Mouse (Mus musculus) embryonic facial prominence, embryonic 13.5 days (tissue): ENCODE measurements at regions not wholly inside any gene's neighbourhood (a gene's known extent, or its start where the extent isn't known, plus 50 kb on each side); places are given as distances from the start of the nearest gene placed in this dataset.
A peak's percentile ranks its signal among the peaks of the same experiment; 100 is the strongest.

Experiments
- ATAC-seq: fragments of 200-750 bp; cut with Nextera tagmentation; 2 replicates; pipeline ENCODE4 v1.8.0; 2017; ENCODE audit warnings: low read depth; ENCODE audit not compliant: insufficient number of reproducible peaks, insufficient read depth, low FRiP score, low TSS enrichment
- H3K27ac ChIP-seq: fragments of 300-500 bp; sonication (generic); 2 replicates; pipeline ENCODE4 v1.5.1; 2015; ENCODE audit warnings: moderate library complexity, mild to moderate bottlenecking, inconsistent platforms
- H3K27me3 ChIP-seq: fragments of 300-500 bp; sonication (generic); 2 replicates; pipeline ENCODE4 v1.6.1; 2015; ENCODE audit warnings: mild to moderate bottlenecking, inconsistent platforms
- H3K36me3 ChIP-seq: fragments of 300-500 bp; sonication (generic); 2 replicates; pipeline ENCODE4 v1.6.1; 2015; ENCODE audit warnings: mild to moderate bottlenecking, inconsistent platforms
- H3K4me1 ChIP-seq: fragments of 300-500 bp; sonication (generic); 2 replicates; pipeline ENCODE4 v1.6.1; 2015; ENCODE audit warnings: inconsistent platforms
- H3K4me2 ChIP-seq: fragments of 300-500 bp; sonication (generic); 2 replicates; pipeline ENCODE4 v1.6.1; 2015; ENCODE audit warnings: moderate library complexity, mild to moderate bottlenecking, inconsistent platforms
- H3K4me3 ChIP-seq: fragments of 300-500 bp; sonication (generic); 2 replicates; pipeline ENCODE4 v1.5.1; 2015; ENCODE audit warnings: mild to moderate bottlenecking, inconsistent platforms
- H3K9ac ChIP-seq: fragments of 300-500 bp; sonication (generic); 2 replicates; pipeline ENCODE4 v1.6.1; 2015; ENCODE audit warnings: mild to moderate bottlenecking, inconsistent platforms
- H3K9me3 ChIP-seq: fragments of 300-500 bp; sonication (generic); 2 replicates; pipeline ENCODE4 v1.6.1; 2016; ENCODE audit warnings: inconsistent platforms
- WGBS: fragments of 180-500 bp; shearing (Covaris S2); methylation state at CpG from one replicate; pipeline ENCODE4 v1.1.7; 2015; ENCODE audit warnings: mixed read lengths; 5-methylcytosine and 5-hydroxymethylcytosine counted together

GRCm38 (mm10) chr1:75905699-75906470, 359.8 kb downstream of the Slc4a3 start:
- Histone ChIP-seq H3K27me3 (no peaks in the 10 kb centered on the region), H3K4me1 (peaks cover 15% of the 10 kb centered on the region; the same call in 1 of the 2 replicates), H3K4me3 (no peak overlapping the region), H3K9me3 (no peaks in the 10 kb centered on the region), H3K27ac (no peak overlapping the region), H3K36me3 (no peaks in the 10 kb centered on the region), H3K4me2 (no peak overlapping the region), H3K9ac (no peak overlapping the region)
- WGBS = 74% methylated on average over 9 of the region's 9 CpGs
- ATAC-seq = no peak

DNA sequence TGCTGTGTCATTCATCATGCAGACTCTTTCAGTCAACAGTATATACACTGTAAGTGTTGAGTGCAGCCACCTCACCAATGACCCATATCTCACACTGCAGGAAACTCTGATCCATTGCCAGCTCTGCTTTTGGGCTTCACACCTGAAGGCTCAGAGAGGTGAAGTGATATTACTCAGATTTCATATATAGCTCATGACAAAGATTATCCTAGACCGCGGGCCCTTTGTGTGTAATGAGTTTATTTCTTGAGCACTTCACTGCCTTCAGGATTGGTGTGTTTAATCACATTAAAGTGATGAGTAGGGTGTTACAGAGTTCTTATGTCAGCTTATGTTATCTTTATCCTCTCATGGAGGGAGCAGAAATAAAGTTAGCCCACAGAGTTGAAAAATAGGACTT, 369.2 kb downstream of the Slc4a3 start:
- peaks cover 36% of the 10 kb centered on the region for H3K4me1 ChIP-seq
- H3K27ac ChIP-seq = no peak overlapping the region
- H3K4me2 ChIP-seq = no peak overlapping the region
- no peaks in the 10 kb centered on the region for H3K36me3 ChIP-seq
- no peaks in the 10 kb centered on the region for H3K9me3 ChIP-seq
- no peaks in the 10 kb centered on the region for H3K27me3 ChIP-seq
- no peak overlapping the region for H3K9ac ChIP-seq
- H3K4me3 ChIP-seq = no peak overlapping the region
- no peak for ATAC-seq
- 92% methylated on average over 2 of the region's 2 CpGs for WGBS

DNA sequence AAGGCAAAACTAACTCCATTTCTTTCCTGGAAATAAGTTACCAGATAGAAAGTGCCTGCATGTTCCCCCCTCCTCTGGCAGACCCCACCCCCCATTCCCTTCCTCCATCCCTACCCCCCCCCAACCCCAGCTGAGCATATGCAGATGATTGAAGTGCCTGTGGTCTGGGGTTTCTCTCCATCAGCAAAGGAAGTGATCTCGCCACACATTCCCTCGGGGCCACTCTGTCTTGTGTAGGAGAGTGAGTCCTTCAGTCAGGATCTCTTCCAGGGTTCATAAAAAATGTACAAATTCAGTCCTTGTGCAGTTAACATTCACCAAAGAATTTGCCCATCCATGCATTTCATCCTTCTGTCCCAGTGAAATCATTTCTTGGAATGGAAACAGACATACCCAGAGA, 370.1 kb downstream of the Slc4a3 start:
- H3K9me3 ChIP-seq = no peaks in the 10 kb centered on the region
- H3K36me3 ChIP-seq = no peaks in the 10 kb centered on the region
- H3K27ac ChIP-seq = no peak overlapping the region
- WGBS = 14% methylated on average over 2 of the region's 2 CpGs
- H3K4me2 ChIP-seq = no peak overlapping the region
- H3K4me1 ChIP-seq = peaks cover 33% of the 10 kb centered on the region
- ATAC-seq = no peak
- H3K27me3 ChIP-seq = no peaks in the 10 kb centered on the region
- no peak overlapping the region for H3K4me3 ChIP-seq
- no peak overlapping the region for H3K9ac ChIP-seq

DNA sequence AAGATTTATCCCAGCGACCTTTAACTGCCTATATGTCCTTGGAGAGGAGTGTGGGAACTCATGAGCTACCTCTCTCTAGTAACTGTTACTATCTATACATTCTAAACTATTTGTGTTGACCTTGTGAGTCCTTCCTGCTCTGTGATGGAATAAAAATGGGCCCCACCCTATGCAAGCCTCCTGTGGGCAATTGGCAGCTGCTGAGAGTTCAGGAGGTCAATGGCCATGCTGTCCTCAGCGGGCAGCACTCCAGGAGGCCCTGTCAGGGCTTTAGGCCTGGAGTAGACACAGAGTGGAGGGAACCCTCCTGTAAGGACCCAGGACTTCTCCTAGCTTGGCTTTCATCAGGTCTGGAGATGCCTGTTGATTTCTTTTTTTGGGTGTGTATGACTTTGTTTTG, 373.1 kb downstream of the Slc4a3 start:
- Histone ChIP-seq H3K9me3 (no peaks in the 10 kb centered on the region), H3K4me1 (peaks cover 24% of the 10 kb centered on the region), H3K36me3 (no peaks in the 10 kb centered on the region), H3K4me2 (no peak overlapping the region), H3K9ac (no peak overlapping the region), H3K27me3 (no peaks in the 10 kb centered on the region), H3K4me3 (no peak overlapping the region), H3K27ac (no peak overlapping the region)
- 70% methylated on average over 2 of the region's 2 CpGs for WGBS
- no peak for ATAC-seq

DNA sequence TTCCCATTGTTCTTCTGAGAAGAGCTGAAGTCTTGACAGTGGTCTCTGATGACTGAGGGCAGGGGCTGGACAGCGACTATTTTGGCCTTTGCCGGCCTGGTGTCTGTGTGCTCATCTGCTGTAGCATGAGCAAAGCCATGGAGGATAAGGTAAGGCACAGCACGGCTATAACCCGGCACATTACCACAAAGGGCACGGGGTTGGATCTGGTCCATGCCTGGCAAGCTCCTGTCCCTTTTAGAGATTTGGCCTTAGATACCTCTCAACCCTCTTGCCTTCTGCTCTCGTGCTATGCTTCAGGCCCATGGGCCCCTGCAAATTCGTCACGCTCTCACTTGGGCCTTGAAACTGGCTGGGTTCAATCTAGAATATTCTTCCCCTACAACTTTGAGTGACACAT, 379.0 kb downstream of the Slc4a3 start:
- Histone ChIP-seq H3K9ac (no peak overlapping the region), H3K4me1 (peaks cover 18% of the 10 kb centered on the region), H3K9me3 (no peaks in the 10 kb centered on the region), H3K36me3 (no peaks in the 10 kb centered on the region), H3K27me3 (no peaks in the 10 kb centered on the region; the same call in 1 of the 2 replicates), H3K4me2 (no peak overlapping the region), H3K27ac (no peak overlapping the region), H3K4me3 (no peak overlapping the region)
- WGBS = 74% methylated on average over 8 of the region's 8 CpGs
- no peak for ATAC-seq

- Histone ChIP-seq H3K9me3 (no peaks in the 10 kb centered on the region), H3K36me3 (no peaks in the 10 kb centered on the region), H3K4me1 (peaks cover 19% of the 10 kb centered on the region), H3K4me2 (peak overlapping the region; percentile 30; the same call in 1 of the 2 replicates), H3K27me3 (no peaks in the 10 kb centered on the region; the same call in 1 of the 2 replicates), H3K4me3 (no peak overlapping the region), H3K9ac (no peak overlapping the region), H3K27ac (peak overlapping the region; percentile 66; the same call in 1 of the 2 replicates)
- ATAC-seq = peak; percentile 69
- 8% methylated on average over 9 of the region's 9 CpGs for WGBS
Observed at GRCm38 (mm10) chr1:75925802-75926201, 379.7 kb downstream of the Slc4a3 start.

DNA sequence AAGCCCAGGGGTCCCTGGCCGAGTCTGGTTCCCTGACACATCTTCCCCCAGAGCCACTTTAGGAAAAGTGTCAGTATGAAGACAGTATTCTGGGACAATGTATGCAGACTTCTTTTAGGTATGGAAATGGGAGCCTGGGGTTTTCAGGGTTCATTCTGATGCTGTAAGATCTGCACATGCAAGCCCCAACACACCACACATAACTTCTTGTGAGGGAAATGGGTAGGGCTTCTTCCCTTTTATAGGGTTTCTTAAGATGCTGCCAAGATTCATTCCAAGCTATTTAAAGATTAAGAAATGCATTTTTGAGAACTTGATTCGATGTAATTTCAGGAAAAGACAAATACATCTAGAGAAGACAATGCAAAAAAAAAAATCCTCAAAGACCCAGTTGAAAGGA, 385.8 kb downstream of the Slc4a3 start:
- H3K4me1 ChIP-seq = peaks cover 33% of the 10 kb centered on the region
- H3K4me2 ChIP-seq = no peak overlapping the region
- no peak for ATAC-seq
- no peak overlapping the region for H3K9ac ChIP-seq
- 32% methylated on average over 2 of the region's 2 CpGs for WGBS
- H3K36me3 ChIP-seq = no peaks in the 10 kb centered on the region
- no peaks in the 10 kb centered on the region for H3K9me3 ChIP-seq
- peak overlapping the region; percentile 62 for H3K27ac ChIP-seq
- no peaks in the 10 kb centered on the region for H3K27me3 ChIP-seq
- no peak overlapping the region for H3K4me3 ChIP-seq

DNA sequence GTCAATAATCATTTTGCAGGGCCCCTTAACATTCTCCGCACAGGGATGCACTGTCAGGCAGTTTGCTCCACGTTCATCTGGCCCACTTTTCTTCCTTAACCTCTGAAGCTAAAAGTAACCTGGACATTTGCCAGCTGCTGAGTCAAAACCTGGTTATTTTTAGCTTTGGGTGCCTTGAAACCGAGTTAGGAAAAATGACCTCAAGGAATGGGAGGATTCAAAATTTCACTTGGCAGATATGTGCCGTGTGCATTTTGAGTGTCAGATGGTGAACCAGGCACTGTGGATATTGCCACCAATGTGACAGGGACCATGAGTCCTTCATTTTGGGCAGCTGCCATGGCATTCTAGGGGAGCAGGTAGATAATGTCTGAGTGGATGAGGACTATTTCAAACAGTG, 387.8 kb downstream of the Slc4a3 start:
- no peaks in the 10 kb centered on the region for H3K36me3 ChIP-seq
- H3K27me3 ChIP-seq = no peaks in the 10 kb centered on the region
- peaks cover 40% of the 10 kb centered on the region for H3K4me1 ChIP-seq
- no peaks in the 10 kb centered on the region for H3K9me3 ChIP-seq
- H3K4me2 ChIP-seq = no peak overlapping the region
- 22% methylated on average over 4 of the region's 4 CpGs for WGBS
- H3K9ac ChIP-seq = no peak overlapping the region
- peak overlapping the region; percentile 13 for H3K27ac ChIP-seq
- H3K4me3 ChIP-seq = no peak overlapping the region
- no peak for ATAC-seq

DNA sequence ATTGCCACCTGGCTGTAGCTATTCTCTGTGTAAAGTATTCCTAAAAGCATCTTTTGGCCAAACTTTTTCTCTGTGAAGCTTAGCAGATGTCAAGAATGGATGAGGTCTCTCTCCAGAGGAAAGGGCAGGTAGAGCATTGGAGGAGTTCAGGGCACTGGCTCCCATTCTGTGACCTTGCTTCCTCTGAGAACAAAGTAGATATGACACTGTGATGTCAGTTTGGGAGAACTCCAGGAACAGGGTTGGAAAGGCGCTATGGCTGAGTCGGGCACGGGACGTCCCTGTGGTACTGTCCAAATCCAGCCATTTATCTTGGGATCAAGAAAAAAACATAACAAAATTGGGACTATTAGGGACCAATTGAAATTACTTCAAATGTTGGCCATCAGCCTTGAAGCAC, 388.7 kb downstream of the Slc4a3 start:
- Histone ChIP-seq H3K36me3 (no peaks in the 10 kb centered on the region), H3K4me3 (no peak overlapping the region), H3K4me2 (no peak overlapping the region), H3K9ac (no peak overlapping the region), H3K4me1 (peaks cover 40% of the 10 kb centered on the region), H3K27ac (no peak overlapping the region), H3K9me3 (no peaks in the 10 kb centered on the region), H3K27me3 (no peaks in the 10 kb centered on the region)
- ATAC-seq = no peak
- 94% methylated on average over 4 of the region's 4 CpGs for WGBS

DNA sequence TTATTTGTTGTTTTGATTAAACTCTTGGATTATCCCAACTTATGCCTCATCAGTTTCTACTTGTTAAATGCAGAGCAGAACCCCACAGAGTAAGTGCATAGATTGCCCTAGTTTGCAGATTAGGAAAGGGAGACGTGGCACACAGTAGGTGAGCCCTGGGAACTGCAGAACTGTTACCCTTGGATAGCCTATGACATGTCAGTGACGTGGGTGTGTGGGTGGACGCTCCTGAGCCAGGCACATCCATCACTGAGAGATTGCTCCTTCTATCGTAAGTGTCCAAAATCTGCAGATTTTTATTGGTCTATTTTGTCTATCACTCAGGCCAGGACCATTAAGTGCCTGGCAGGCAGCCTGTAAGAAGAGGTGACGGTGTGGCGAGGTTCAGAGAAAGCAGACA, 389.8 kb downstream of the Slc4a3 start:
- no peak for ATAC-seq
- Histone ChIP-seq H3K27me3 (no peaks in the 10 kb centered on the region), H3K4me2 (no peak overlapping the region), H3K9ac (no peak overlapping the region), H3K36me3 (no peaks in the 10 kb centered on the region), H3K27ac (peak overlapping the region; percentile 58), H3K4me3 (no peak overlapping the region), H3K9me3 (no peaks in the 10 kb centered on the region), H3K4me1 (peaks cover 41% of the 10 kb centered on the region)
- WGBS = 79% methylated on average over 6 of the region's 6 CpGs

- no peak for ATAC-seq
- no peaks in the 10 kb centered on the region for H3K36me3 ChIP-seq
- peaks cover 33% of the 10 kb centered on the region for H3K4me1 ChIP-seq
- H3K4me3 ChIP-seq = no peak overlapping the region
- no peaks in the 10 kb centered on the region for H3K9me3 ChIP-seq
- peak overlapping the region; percentile 58 for H3K27ac ChIP-seq
- no peak overlapping the region for H3K9ac ChIP-seq
- no peaks in the 10 kb centered on the region for H3K27me3 ChIP-seq
- no peak overlapping the region for H3K4me2 ChIP-seq
- 43% methylated on average over 13 of the region's 13 CpGs for WGBS
Observed at GRCm38 (mm10) chr1:75936596-75936995, 390.5 kb downstream of the Slc4a3 start.

DNA sequence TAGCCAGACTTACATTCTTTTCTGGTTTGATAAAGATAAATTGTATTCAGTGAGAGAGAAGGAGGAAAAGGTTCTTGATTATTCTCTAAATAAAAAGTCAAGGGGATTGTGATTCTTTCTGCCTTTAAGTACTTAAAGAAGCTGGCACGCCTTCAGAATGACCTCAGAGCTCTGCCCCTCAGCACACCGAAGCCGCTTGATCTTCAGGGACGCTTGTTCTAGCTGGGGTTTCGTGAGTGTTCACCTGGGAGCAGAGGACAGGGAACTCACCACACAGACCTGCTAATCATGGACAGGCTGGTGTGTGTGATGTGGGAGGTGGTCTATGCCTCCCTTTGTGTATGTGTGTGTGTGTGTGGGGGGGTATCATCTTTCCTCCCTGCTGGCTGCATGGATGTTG, 391.3 kb downstream of the Slc4a3 start:
- Histone ChIP-seq H3K27me3 (no peaks in the 10 kb centered on the region), H3K27ac (peak overlapping the region; percentile 58; the same call in 1 of the 2 replicates), H3K9ac (no peak overlapping the region), H3K4me1 (peaks cover 30% of the 10 kb centered on the region), H3K4me3 (no peak overlapping the region), H3K9me3 (no peaks in the 10 kb centered on the region), H3K36me3 (no peaks in the 10 kb centered on the region), H3K4me2 (no peak overlapping the region)
- ATAC-seq = no peak
- 59% methylated on average over 5 of the region's 5 CpGs for WGBS
